Mouse (Mus musculus) spleen, adult 2 months (tissue): Measurements from ENCODE around the gene Slc13a2. TPM values are rescaled to one million over a fixed set of nuclear protein-coding genes. Genes with fewer than 3 reads are reported as not detected.

Experiments
- DNase-seq, 2 experiments: peaks; one replicate each; pipeline versions ENCODE4 v3.0.0 to v3.0.0-alpha.2; 2012 to 2021; ENCODE audit warnings: low spot score in 2 of 2, low read depth in 1 of 2
- H3K27ac ChIP-seq: fragments of 200-500 bp; 2 replicates; pipeline ENCODE4 v1.5.1; 2012; ENCODE audit warnings: low read length, inconsistent platforms; ENCODE audit not compliant: insufficient read depth
- H3K27me3 ChIP-seq: fragments of 200-500 bp; 2 replicates; pipeline ENCODE4 v1.6.1; 2012; ENCODE audit warnings: mild to moderate bottlenecking, moderate library complexity, low read length, inconsistent platforms; ENCODE audit not compliant: control insufficient read depth, insufficient read depth
- H3K36me3 ChIP-seq: fragments of 200-500 bp; 2 replicates; pipeline ENCODE4 v1.6.1; 2012; ENCODE audit warnings: mild to moderate bottlenecking, low read length, inconsistent platforms; ENCODE audit not compliant: control insufficient read depth, insufficient read depth
- H3K4me1 ChIP-seq: fragments of 200-500 bp; 2 replicates; pipeline ENCODE4 v1.6.1; 2011; ENCODE audit warnings: inconsistent platforms; ENCODE audit not compliant: control insufficient read depth, insufficient read depth, insufficient read length
- H3K4me3 ChIP-seq: fragments of 200-500 bp; 2 replicates; pipeline ENCODE4 v1.5.1; 2011; ENCODE audit warnings: mild to moderate bottlenecking, inconsistent platforms; ENCODE audit not compliant: insufficient read depth, insufficient read length; ENCODE audit errors: extremely low read depth
- CTCF ChIP-seq: fragments of 200-500 bp; IDR thresholded peaks from 2 replicates; pipeline ENCODE4 v1.5.1; 2011; ENCODE audit warnings: mild to moderate bottlenecking, inconsistent platforms; ENCODE audit not compliant: insufficient read depth, insufficient read length, insufficient replicate concordance; ENCODE audit errors: extremely low read depth
- POLR2A ChIP-seq: fragments of 200-500 bp; IDR thresholded peaks from 2 replicates; pipeline ENCODE4 v1.6.1; 2011; ENCODE audit warnings: low read depth, low read length, inconsistent platforms
- WGBS: fragments of 180-500 bp; shearing (Covaris S2); methylation state at CpG from one replicate; pipeline ENCODE4 v1.1.7; 2018; 5-methylcytosine and 5-hydroxymethylcytosine counted together
- polyA plus RNA-seq: library from polyadenylated mRNA; depleted of rRNA; stranded (reverse); fragments of >200 nt; gene quantifications from 2 replicates; pipeline ENCODE4 v1.2.3, GENCODE M21; 2012

The Slc13a2 gene
- polyA plus RNA-seq, 1 experiment: 0.28 TPM

GRCm38 (mm10) chr11:78367456-78368225 lies 54.4 kb downstream of the Slc13a2 start:
- H3K4me3 ChIP-seq: no peak overlapping the region
- no peaks in the 10 kb centered on the region for H3K4me1 ChIP-seq
- DNase-seq: no peak
- TF ChIP-seq POLR2A (no peak), CTCF (no peak)
- H3K27ac ChIP-seq: no peak overlapping the region
- H3K36me3 ChIP-seq: no peaks in the 10 kb centered on the region
- WGBS: 92% methylated on average over 15 of the region's 15 CpGs
- H3K27me3 ChIP-seq: no peaks in the 10 kb centered on the region

DNA sequence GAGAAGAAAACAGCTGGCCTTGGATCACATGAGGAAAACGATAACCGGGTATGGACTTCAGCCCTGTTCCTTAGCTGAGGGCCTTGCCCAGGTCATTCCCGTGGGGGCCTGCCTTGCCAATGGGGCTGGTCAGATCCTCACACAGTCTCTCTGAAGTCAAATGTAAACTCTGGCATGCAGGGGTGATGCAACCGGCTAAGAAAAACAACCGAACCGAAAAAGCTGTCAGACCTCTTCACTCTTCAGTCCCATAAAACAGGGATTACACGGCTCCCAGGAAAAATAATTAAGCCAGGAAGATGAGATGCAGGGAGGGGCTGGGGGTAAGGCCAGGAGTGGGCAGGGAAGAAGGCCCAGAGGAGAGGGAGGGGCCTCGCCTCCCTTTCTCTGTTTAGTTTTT lies 57.9 kb downstream of the Slc13a2 start:
- H3K27me3 ChIP-seq: no peaks in the 10 kb centered on the region
- TF ChIP-seq CTCF (no peak), POLR2A (no peak)
- no peaks in the 10 kb centered on the region for H3K36me3 ChIP-seq
- 0 out of 2 replicates have a peak, but pooled peaks cover 2% of the 10 kb centered on the region for H3K4me1 ChIP-seq
- no peak overlapping the region for H3K27ac ChIP-seq
- WGBS: 79% methylated on average over 8 of the region's 8 CpGs
- DNase-seq: no peak
- H3K4me3 ChIP-seq: no peak overlapping the region

- Histone ChIP-seq H3K36me3 (no peaks in the 10 kb centered on the region), H3K4me3 (no peak overlapping the region), H3K4me1 (0 out of 2 replicates have a peak, but pooled peaks cover 2% of the 10 kb centered on the region), H3K27ac (no peak overlapping the region), H3K27me3 (no peaks in the 10 kb centered on the region)
- WGBS: 69% methylated on average over 13 of the region's 13 CpGs
- TF ChIP-seq POLR2A (no peak), CTCF (no peak)
- DNase-seq: no peak
Measured at GRCm38 (mm10) chr11:78363309-78364007, 58.6 kb downstream of the Slc13a2 start.

DNA sequence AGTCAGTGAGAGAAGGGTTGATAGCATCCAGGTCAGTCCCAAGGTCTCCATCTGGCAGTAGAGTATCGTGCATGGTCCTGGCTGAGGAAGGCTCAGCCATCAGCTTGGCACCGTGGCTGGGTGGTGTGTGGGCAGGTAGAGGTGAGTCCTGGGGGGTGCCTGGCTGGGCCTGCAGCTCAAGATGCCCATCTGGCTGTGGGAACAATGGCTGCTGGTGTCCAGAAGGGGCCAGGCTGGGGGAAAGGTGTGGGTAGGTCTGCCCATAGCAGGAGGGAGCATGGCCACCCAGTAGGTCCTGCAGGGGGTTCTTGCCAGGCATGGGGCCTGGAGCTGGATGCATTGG lies 61.3 kb downstream of the Slc13a2 start:
- no peak for TF ChIP-seq CTCF
- no peak for TF ChIP-seq POLR2A
- Histone ChIP-seq H3K27me3 (no peaks in the 10 kb centered on the region), H3K4me3 (no peak overlapping the region), H3K27ac (no peak overlapping the region), H3K4me1 (0 out of 2 replicates have a peak, but pooled peaks cover 2% of the 10 kb centered on the region), H3K36me3 (no peaks in the 10 kb centered on the region)
- 59% methylated on average over 2 of the region's 2 CpGs for WGBS
- DNase-seq: no peak

GRCm38 (mm10) chr11:78360125-78360788 lies 61.8 kb downstream of the Slc13a2 start:
- H3K27me3 ChIP-seq: no peaks in the 10 kb centered on the region
- no peaks in the 10 kb centered on the region for H3K36me3 ChIP-seq
- TF ChIP-seq CTCF (peak; percentile 79; the same call in 1 of the 2 replicates), POLR2A (no peak)
- H3K4me3 ChIP-seq: peak overlapping the region; percentile 58
- 0 out of 2 replicates have a peak, but pooled peaks cover 2% of the 10 kb centered on the region for H3K4me1 ChIP-seq
- WGBS: 7% methylated on average over 13 of the region's 13 CpGs
- peak; percentile 59 to 77 for DNase-seq
- no peak overlapping the region for H3K27ac ChIP-seq

GRCm38 (mm10) chr11:78358330-78359007 lies 63.5 kb downstream of the Slc13a2 start:
- Histone ChIP-seq H3K4me1 (peaks cover 2% of the 10 kb centered on the region; the same call in 1 of the 2 replicates), H3K27me3 (no peaks in the 10 kb centered on the region), H3K36me3 (no peaks in the 10 kb centered on the region), H3K4me3 (no peak overlapping the region), H3K27ac (no peak overlapping the region)
- TF ChIP-seq POLR2A: no peak
- TF ChIP-seq CTCF: peak; percentile 36; the same call in 1 of the 2 replicates
- 51% methylated on average over 22 of the region's 22 CpGs for WGBS
- no peak for DNase-seq
